Mouse (Mus musculus) midbrain, embryonic 14.5 days (tissue): ENCODE results near the gene Aloxe3. TPM values are rescaled to one million over a fixed set of nuclear protein-coding genes. Genes with fewer than 3 reads are reported as not detected.

ENCODE experiments used
- ATAC-seq: fragments of 200-750 bp; cut with Nextera tagmentation; 2 replicates; pipeline ENCODE4 v1.8.0; 2017; ENCODE audit warnings: moderate number of reproducible peaks, moderate library complexity; ENCODE audit not compliant: low FRiP score, low TSS enrichment
- DNase-seq: peaks from one replicate; pipeline ENCODE4 v3.0.0-alpha.2; 2015
- H3K27ac ChIP-seq: fragments of 300-500 bp; sonication (generic); replicated peaks from 2 replicates; pipeline ENCODE4 v1.5.1; 2014; ENCODE audit warnings: mild to moderate bottlenecking, low read depth, low read length, moderate library complexity
- H3K27me3 ChIP-seq: fragments of 300-500 bp; sonication (generic); 2 replicates; pipeline ENCODE4 v1.6.1; 2014; ENCODE audit warnings: low read length, control low read depth, mixed read lengths; ENCODE audit not compliant: control insufficient read depth, insufficient read depth
- H3K36me3 ChIP-seq: fragments of 300-500 bp; sonication (generic); 2 replicates; pipeline ENCODE4 v1.6.1; 2014; ENCODE audit warnings: low read length, control low read depth; ENCODE audit not compliant: control insufficient read depth, insufficient read depth
- H3K4me1 ChIP-seq: fragments of 300-500 bp; sonication (generic); 2 replicates; pipeline ENCODE4 v1.6.1; 2014; ENCODE audit warnings: mild to moderate bottlenecking, antibody characterized with exemption, low read length, control low read depth; ENCODE audit not compliant: control insufficient read depth, insufficient read depth
- H3K4me2 ChIP-seq: fragments of 300-500 bp; sonication (generic); 2 replicates; pipeline ENCODE4 v1.6.1; 2014; ENCODE audit warnings: mild to moderate bottlenecking, low read length, moderate library complexity
- H3K4me3 ChIP-seq: fragments of 300-500 bp; sonication (generic); replicated peaks from 2 replicates; pipeline ENCODE4 v1.5.1; 2014; ENCODE audit warnings: low read depth, low read length
- H3K9ac ChIP-seq: fragments of 300-500 bp; sonication (generic); replicated peaks from 2 replicates; pipeline ENCODE4 v1.6.1; 2014; ENCODE audit warnings: mild to moderate bottlenecking, low read length, moderate library complexity
- H3K9me3 ChIP-seq: fragments of 300-500 bp; sonication (generic); 2 replicates; pipeline ENCODE4 v1.6.1; 2016; ENCODE audit warnings: low read length, control low read depth, mixed read lengths; ENCODE audit not compliant: control insufficient read depth
- WGBS: fragments of 180-500 bp; shearing (Covaris S2); extraction: QIAGEN DNeasy Blood & Tissue Kit; methylation state at CpG from one replicate; pipeline ENCODE4 v1.1.7; 2014; 5-methylcytosine and 5-hydroxymethylcytosine counted together
- polyA plus RNA-seq: library from polyadenylated mRNA; unstranded; fragments of >200 nt; fragmentation: Nextera tagmentation; extraction: Ambion mirVana; gene quantifications from 2 replicates; pipeline ENCODE4 v1.2.1, GENCODE M21; 2014

Gene Aloxe3
- polyA plus RNA-seq, 1 experiment from 2014 or later, result 3.2 TPM

- peaks cover 12% of the 10 kb centered on the region for H3K4me1 ChIP-seq
- no peaks in the 10 kb centered on the region for H3K27me3 ChIP-seq
- ATAC-seq, result no peak
- H3K36me3 ChIP-seq, result peaks cover 79% of the 10 kb centered on the region
- no peak overlapping the region for H3K27ac ChIP-seq
- WGBS, result 90% methylated on average over 15 of the region's 15 CpGs
- no peak overlapping the region for H3K4me3 ChIP-seq
- no peak overlapping the region for H3K9ac ChIP-seq
- DNase-seq, result no peak
- H3K4me2 ChIP-seq, result no peak overlapping the region
- H3K9me3 ChIP-seq, result no peaks in the 10 kb centered on the region
Measured at GRCm38 (mm10) chr11:69103531-69104435, 21.9 kb upstream of the Aloxe3 start.

GRCm38 (mm10) chr11:69104487-69104886 lies 21.2 kb upstream of the Aloxe3 start:
- no peak overlapping the region for H3K27ac ChIP-seq
- no peak overlapping the region for H3K4me2 ChIP-seq
- 92% methylated on average over 14 of the region's 14 CpGs for WGBS
- no peak overlapping the region for H3K4me3 ChIP-seq
- ATAC-seq (no peak), DNase-seq (no peak)
- H3K4me1 ChIP-seq, result peaks cover 7% of the 10 kb centered on the region
- no peaks in the 10 kb centered on the region for H3K27me3 ChIP-seq
- H3K9ac ChIP-seq, result no peak overlapping the region
- no peaks in the 10 kb centered on the region for H3K9me3 ChIP-seq
- H3K36me3 ChIP-seq, result peaks cover 86% of the 10 kb centered on the region

- WGBS, result 91% methylated on average over 6 of the region's 6 CpGs
Measured at GRCm38 (mm10) chr11:69105227-69105626, 20.5 kb upstream of the Aloxe3 start.

GRCm38 (mm10) chr11:69105796-69106195 lies 19.9 kb upstream of the Aloxe3 start:
- Histone ChIP-seq H3K9ac (no peak overlapping the region), H3K4me2 (no peak overlapping the region), H3K4me3 (no peak overlapping the region), H3K4me1 (no peaks in the 10 kb centered on the region), H3K9me3 (no peaks in the 10 kb centered on the region), H3K36me3 (peaks cover 87% of the 10 kb centered on the region), H3K27me3 (no peaks in the 10 kb centered on the region), H3K27ac (no peak overlapping the region)
- ATAC-seq (no peak), DNase-seq (no peak)
- 84% methylated on average over 2 of the region's 2 CpGs for WGBS

More at GRCm38 (mm10) chr11:69105227-69105626, 20.5 kb upstream of the Aloxe3 start:
- H3K4me2 ChIP-seq, result no peak overlapping the region
- no peaks in the 10 kb centered on the region for H3K27me3 ChIP-seq
- ATAC-seq (no peak), DNase-seq (no peak)
- peaks cover 88% of the 10 kb centered on the region for H3K36me3 ChIP-seq
- H3K4me1 ChIP-seq, result peaks cover 4% of the 10 kb centered on the region
- no peaks in the 10 kb centered on the region for H3K9me3 ChIP-seq
- H3K9ac ChIP-seq, result 0 out of 2 replicates have a peak overlapping the region, but pooled peaks have one; percentile 12
- H3K4me3 ChIP-seq, result no peak overlapping the region
- H3K27ac ChIP-seq, result no peak overlapping the region

DNA sequence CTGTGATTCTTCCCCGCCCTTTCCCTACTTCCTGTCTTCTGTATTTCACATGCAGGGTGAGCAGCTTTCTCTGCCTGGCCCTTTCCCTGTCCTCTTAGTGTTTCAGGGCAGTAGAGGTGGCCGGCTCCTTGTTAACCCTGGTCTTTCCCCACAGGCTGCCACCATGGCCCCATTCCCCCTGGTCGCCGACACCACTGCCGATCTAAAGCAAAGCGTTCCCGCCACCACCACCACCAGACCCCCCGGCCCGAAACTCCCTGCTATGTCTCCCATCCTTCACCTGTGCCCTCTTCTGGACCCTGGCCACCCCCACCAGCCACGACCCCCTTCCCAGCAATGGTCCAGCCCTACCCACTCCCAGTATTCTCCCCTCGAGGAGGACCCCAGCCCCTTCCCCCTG lies 19.4 kb upstream of the Aloxe3 start:
- no peaks in the 10 kb centered on the region for H3K9me3 ChIP-seq
- no peak overlapping the region for H3K4me3 ChIP-seq
- no peak for DNase-seq
- H3K27ac ChIP-seq, result no peak overlapping the region
- no peaks in the 10 kb centered on the region for H3K4me1 ChIP-seq
- WGBS, result 87% methylated on average over 11 of the region's 11 CpGs
- ATAC-seq, result no peak
- peaks cover 82% of the 10 kb centered on the region for H3K36me3 ChIP-seq
- H3K27me3 ChIP-seq, result no peaks in the 10 kb centered on the region
- H3K9ac ChIP-seq, result no peak overlapping the region
- H3K4me2 ChIP-seq, result no peak overlapping the region

GRCm38 (mm10) chr11:69106842-69107241 lies 18.9 kb upstream of the Aloxe3 start:
- no peak for ATAC-seq
- peaks cover 76% of the 10 kb centered on the region for H3K36me3 ChIP-seq
- H3K4me2 ChIP-seq, result no peak overlapping the region
- DNase-seq, result no peak
- H3K9me3 ChIP-seq, result no peaks in the 10 kb centered on the region
- no peaks in the 10 kb centered on the region for H3K27me3 ChIP-seq
- H3K9ac ChIP-seq, result no peak overlapping the region
- no peak overlapping the region for H3K27ac ChIP-seq
- WGBS, result 80% methylated on average over 11 of the region's 11 CpGs
- H3K4me3 ChIP-seq, result no peak overlapping the region
- H3K4me1 ChIP-seq, result no peaks in the 10 kb centered on the region

DNA sequence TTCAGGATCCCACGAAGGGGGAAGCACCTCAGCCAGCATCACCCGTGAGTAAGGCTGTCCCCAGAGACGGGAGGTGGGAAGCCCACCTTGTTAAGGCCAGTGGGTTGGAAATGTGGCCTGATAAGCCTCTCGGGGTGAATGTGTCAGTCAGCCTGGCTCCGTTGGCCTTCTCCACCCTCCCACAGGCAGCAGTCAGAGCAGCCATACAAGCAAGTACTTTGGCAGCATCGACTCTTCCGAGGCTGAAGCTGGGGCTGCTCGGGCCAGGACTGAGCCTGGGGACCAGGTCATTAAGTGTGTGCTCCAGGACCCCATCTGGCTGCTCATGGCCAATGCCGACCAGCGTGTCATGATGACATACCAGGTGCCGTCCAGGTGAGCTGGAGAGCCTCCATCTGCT lies 18.0 kb upstream of the Aloxe3 start:
- ATAC-seq (no peak), DNase-seq (no peak)
- H3K27ac ChIP-seq, result no peak overlapping the region
- 90% methylated on average over 11 of the region's 11 CpGs for WGBS
- no peak overlapping the region for H3K4me3 ChIP-seq
- H3K27me3 ChIP-seq, result no peaks in the 10 kb centered on the region
- no peak overlapping the region for H3K9ac ChIP-seq
- H3K36me3 ChIP-seq, result peaks cover 68% of the 10 kb centered on the region
- H3K4me1 ChIP-seq, result no peaks in the 10 kb centered on the region
- no peak overlapping the region for H3K4me2 ChIP-seq
- H3K9me3 ChIP-seq, result no peaks in the 10 kb centered on the region

GRCm38 (mm10) chr11:69108223-69108622 lies 17.5 kb upstream of the Aloxe3 start:
- no peaks in the 10 kb centered on the region for H3K9me3 ChIP-seq
- no peak overlapping the region for H3K9ac ChIP-seq
- no peak for DNase-seq
- no peak overlapping the region for H3K4me3 ChIP-seq
- H3K36me3 ChIP-seq, result peaks cover 63% of the 10 kb centered on the region
- no peak overlapping the region for H3K27ac ChIP-seq
- no peaks in the 10 kb centered on the region for H3K27me3 ChIP-seq
- ATAC-seq, result no peak
- H3K4me1 ChIP-seq, result no peaks in the 10 kb centered on the region
- H3K4me2 ChIP-seq, result no peak overlapping the region
- 92% methylated on average over 9 of the region's 9 CpGs for WGBS
